Mouse (Mus musculus) spleen, embryonic (tissue): ENCODE results near the gene Ghdc.

Source experiments
- CTCF ChIA-PET: fragments of 350-600 bp; sonication (Branson Sonifier 250); formaldehyde crosslinking; loops from one replicate; lab custom pipeline; 2022; lab: Charles Lee

Ghdc gene

GRCm38 (mm10) chr11:100720345-100720744, 50.4 kb downstream of the Ghdc start:
- CTCF ChIA-PET = no interaction called here

DNA sequence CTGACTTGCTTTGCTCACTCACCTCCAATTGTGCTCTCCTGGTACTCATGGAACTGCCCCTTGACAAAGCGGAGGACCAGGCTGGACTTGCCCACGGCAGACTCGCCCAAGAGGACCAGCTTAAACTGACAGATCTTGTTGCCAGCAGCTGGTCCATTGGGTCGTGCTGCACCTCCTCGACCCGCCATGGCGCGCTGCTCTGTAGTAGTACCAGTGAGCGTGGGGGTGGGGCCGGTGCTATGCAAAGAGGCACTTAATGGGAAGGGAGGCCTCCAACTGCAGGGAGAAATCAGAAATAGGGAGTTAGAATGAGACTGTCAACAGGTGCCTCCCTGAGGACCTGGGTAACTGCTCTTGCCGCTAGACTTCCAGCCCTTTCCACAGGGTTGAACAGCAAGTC, 50.9 kb downstream of the Ghdc start:
- CTCF ChIA-PET = no interaction called here

GRCm38 (mm10) chr11:100719312-100719711, 51.4 kb downstream of the Ghdc start:
- CTCF ChIA-PET = no interaction called here

DNA sequence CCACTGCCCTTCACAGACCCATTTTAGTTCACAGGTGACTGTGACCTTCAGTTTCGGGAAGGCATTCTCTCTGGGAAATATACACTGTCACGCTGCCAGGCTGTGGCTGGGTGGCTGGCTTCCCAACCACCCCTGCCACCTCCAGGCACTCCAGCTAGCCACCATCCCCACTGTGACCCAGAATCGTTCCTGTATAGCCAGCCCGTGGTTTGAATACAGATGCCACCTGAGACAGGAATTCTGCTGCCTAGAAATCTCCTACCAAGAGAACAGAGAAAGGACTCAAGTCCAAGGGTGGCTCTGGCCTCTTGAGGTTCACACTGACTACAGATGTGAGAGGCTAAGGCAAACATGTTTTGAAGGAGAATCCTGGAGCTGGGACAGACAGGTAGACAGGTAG, 51.9 kb downstream of the Ghdc start:
- CTCF ChIA-PET = no interaction called here

- CTCF ChIA-PET = no interaction called here
Measured at GRCm38 (mm10) chr11:100718462-100718861, 52.3 kb downstream of the Ghdc start.

DNA sequence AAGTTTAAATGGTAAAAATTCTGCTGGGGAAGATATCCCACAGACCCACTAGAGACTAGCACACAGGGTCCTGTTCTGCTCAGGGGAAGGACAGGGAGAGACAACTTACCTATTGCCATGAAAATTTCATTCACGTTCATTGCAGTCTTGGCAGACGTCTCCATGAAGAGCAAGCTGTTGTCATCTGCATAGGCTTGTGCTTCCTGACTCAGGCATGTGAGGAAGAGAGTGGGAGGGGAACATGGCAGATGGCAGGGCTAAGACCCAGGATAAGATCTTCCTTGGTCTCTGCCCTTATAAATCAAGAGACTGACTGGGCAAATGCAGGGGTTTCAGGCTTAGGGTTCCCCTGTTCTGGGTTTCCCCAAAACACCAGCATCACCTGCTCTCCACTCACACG, 54.1 kb downstream of the Ghdc start:
- CTCF ChIA-PET = no interaction called here
